In genomic region chr2:30590909-30591308, GRCm38 (mm10) we compare ENCODE assay signal across 1 mouse cellular context.
TF ChIP-seq lines count a peak whose summit lies in the region.

No protein-coding gene starts in this region.

TF ChIP-seq in MEL, 35 proteins besides CTCF, POLR2A, EP300 and RAD21 (continued from another document):
- TF ChIP-seq TCF12 (IDR thresholded peaks at IDR 0.05; ENCODE audit: low read depth, low read length) (no peak), CHD1 (IDR thresholded peaks at IDR 0.05; ENCODE audit: low read depth, low read length) (no peak), BHLHE40 (IDR thresholded peaks at IDR 0.05; ENCODE audit: borderline replicate concordance, low read depth, low read length) (no peak), MEF2A (IDR thresholded peaks at IDR 0.05; ENCODE audit: extremely low read depth, insufficient replicate concordance, low read depth, low read length, poor library complexity, severe bottlenecking) (no peak), ELF1 (IDR thresholded peaks at IDR 0.05; ENCODE audit: low read depth, low read length) (peak; percentile 95), MAZ (IDR thresholded peaks at IDR 0.05; ENCODE audit: low read depth, low read length) (no peak)
